Mouse (Mus musculus): ENCODE results near the gene Tmem101. TPM values are rescaled to one million over a fixed set of nuclear protein-coding genes. Genes with fewer than 3 reads are reported as not detected.
"Not testable (repeated sequence)": the region's sequence is repeated elsewhere in the genome, so short reads cannot be mapped to it uniquely, and the experiment has no call there.

Gene Tmem101
- polyA plus RNA-seq, 1 experiment from 2014 or later, result 35.9 TPM

DNA sequence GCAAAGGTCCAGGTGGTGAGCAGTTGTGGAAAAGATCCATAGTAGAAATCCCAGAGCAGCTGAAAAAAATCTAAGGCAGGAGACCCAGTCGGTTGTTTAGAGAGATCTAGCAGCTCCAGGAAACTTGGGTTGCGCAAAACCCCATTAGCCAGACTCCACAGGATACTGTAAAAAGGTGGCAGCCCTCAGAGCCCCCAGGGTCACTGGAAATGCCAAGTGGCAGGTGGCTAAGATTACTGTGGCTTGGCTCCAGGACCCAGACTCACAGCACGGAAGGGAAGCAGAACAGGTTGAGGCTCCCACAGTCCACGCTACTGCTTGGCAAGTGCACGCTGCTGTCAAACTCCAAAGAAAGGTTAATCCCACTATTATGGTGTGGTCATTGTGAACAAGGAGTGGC lies 3.6 kb upstream of the Tmem101 start:
- Histone ChIP-seq H3K27ac (ENCODE audit: low read depth, low read length) (no peak overlapping the region), H3K36me3 (ENCODE audit: control insufficient read depth, insufficient read depth, low read length) (peaks cover 10% of the 10 kb centered on the region), H3K4me2 (no peak overlapping the region), H3K4me3 (ENCODE audit: low read depth, low read length) (no peak overlapping the region), H3K9ac (ENCODE audit: low read length) (no peak overlapping the region), H3K9me3 (ENCODE audit: control insufficient read depth, low read length) (no peaks in the 10 kb centered on the region), H3K27me3 (ENCODE audit: control insufficient read depth, insufficient read depth, low read length) (no peaks in the 10 kb centered on the region), H3K4me1 (ENCODE audit: control insufficient read depth, insufficient read depth, low read length) (peaks cover 6% of the 10 kb centered on the region)
- ATAC-seq (ENCODE audit: low FRiP score) (no peak), DNase-seq (ENCODE audit: low spot score, missing footprints) (no peak)
- 83% methylated on average over 5 of the region's 5 CpGs for WGBS

DNA sequence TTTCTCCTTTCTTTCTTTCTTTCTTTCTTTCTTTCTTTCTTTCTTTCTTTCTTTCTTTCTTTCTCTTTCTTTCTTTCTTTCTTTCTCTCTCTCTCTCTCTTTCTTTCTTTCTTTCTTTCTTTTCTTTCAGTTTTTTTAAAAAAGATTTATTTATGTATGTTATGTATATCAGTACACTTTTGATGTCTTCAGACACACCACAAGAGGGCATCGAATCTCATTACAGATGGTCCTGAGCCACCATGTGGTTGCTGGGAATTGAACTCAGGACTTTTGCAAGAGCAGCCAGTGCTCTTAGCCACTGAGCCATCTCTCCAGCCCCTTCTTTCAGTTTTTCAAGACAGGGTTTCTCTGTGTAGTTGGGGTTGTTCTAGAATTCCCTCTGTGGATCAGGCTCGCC lies 1.8 kb upstream of the Tmem101 start:
- H3K27ac ChIP-seq (ENCODE audit: low read depth, low read length); H3K36me3 ChIP-seq (ENCODE audit: control insufficient read depth, insufficient read depth, low read length); H3K9ac ChIP-seq (ENCODE audit: low read length); ATAC-seq (ENCODE audit: low FRiP score); H3K27me3 ChIP-seq (ENCODE audit: control insufficient read depth, insufficient read depth, low read length); H3K4me3 ChIP-seq (ENCODE audit: low read depth, low read length); DNase-seq (ENCODE audit: low spot score, missing footprints); H3K4me1 ChIP-seq (ENCODE audit: control insufficient read depth, insufficient read depth, low read length); H3K9me3 ChIP-seq (ENCODE audit: control insufficient read depth, low read length); H3K4me2 ChIP-seq: not testable (repeated sequence)
- whole genome bisulfite sequencing, result 80% methylated on average over 2 of the region's 2 CpGs

DNA sequence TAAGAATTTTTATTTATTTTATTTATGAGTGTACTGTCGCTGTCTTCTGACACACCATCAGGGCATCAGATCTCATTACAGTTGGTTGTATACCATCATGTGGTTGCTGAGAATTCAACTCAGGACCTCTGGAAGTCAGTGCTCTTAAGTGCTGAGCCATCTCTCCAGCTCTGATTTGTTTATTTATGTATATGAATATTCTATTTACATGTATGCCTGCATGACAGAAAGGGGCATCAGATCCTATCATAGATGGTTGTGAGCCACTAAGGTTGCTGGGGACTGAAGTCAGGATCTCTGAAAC lies 534 bp upstream of the Tmem101 start:
- Histone ChIP-seq H3K4me3 (ENCODE audit: low read depth, low read length) (no peak overlapping the region), H3K27ac (ENCODE audit: low read depth, low read length) (no peak overlapping the region), H3K9me3 (ENCODE audit: control insufficient read depth, low read length) (no peaks in the 10 kb centered on the region), H3K4me1 (ENCODE audit: control insufficient read depth, insufficient read depth, low read length) (peaks cover 6% of the 10 kb centered on the region), H3K9ac (ENCODE audit: low read length) (no peak overlapping the region), H3K4me2 (no peak overlapping the region), H3K36me3 (ENCODE audit: control insufficient read depth, insufficient read depth, low read length) (peaks cover 5% of the 10 kb centered on the region), H3K27me3 (ENCODE audit: control insufficient read depth, insufficient read depth, low read length) (no peaks in the 10 kb centered on the region)
- ATAC-seq (ENCODE audit: low FRiP score) (peak; percentile 33; the same call in 1 of the 2 replicates), DNase-seq (ENCODE audit: low spot score, missing footprints) (no peak)
- WGBS, result 2% methylated on average over 1 of the region's 1 CpGs

DNA sequence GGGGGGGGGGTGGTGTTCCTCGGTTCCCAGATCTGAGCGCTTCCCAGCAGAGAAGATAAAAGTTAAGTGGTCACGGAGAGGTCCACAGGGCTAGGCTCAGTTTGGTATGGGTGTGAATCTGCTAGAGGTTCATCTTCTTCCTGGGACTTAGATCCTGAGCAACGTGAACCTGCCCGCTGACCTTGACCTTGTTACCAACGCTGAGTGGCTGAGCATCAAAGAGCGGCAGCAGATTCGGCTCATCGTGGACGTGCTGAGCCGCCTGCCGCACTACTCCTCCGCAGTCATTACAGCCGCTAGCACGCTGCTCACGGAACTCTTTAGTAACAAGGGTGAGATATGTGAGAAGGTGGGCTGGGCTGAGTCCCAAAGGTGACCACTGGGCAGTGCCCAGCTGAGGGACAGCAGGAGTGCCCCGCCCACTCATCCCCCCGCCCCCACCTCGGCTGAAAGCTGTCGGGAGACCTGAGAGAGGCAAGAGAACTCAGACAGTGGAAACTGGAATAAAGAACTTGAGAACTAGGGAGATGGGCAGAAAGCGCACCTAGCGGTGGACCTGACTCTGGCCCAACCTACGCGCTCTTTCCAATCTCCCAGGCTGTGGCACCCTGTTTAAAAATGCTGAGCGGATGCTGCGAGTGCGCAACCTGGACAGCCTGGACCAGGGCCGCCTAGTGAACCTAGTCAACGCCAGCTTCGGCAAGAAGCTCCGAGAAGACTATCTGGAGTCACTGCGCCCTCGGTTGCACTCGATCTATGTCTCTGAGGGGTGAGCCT lies 8.8 kb downstream of the Tmem101 start:
- H3K9me3 ChIP-seq (ENCODE audit: control insufficient read depth, low read length), result no peaks in the 10 kb centered on the region
- no peak overlapping the region for H3K4me3 ChIP-seq (ENCODE audit: low read depth, low read length)
- 14% methylated on average over 34 of the region's 34 CpGs for WGBS
- H3K27ac ChIP-seq (ENCODE audit: low read depth, low read length), result no peak overlapping the region
- H3K36me3 ChIP-seq (ENCODE audit: control insufficient read depth, insufficient read depth, low read length), result no peaks in the 10 kb centered on the region
- H3K9ac ChIP-seq (ENCODE audit: low read length), result no peak overlapping the region
- DNase-seq (ENCODE audit: low spot score, missing footprints), result peak; percentile 87
- 0 out of 2 replicates have a peak, but pooled peaks cover 9% of the 10 kb centered on the region for H3K4me1 ChIP-seq (ENCODE audit: control insufficient read depth, insufficient read depth, low read length)
- no peak overlapping the region for H3K4me2 ChIP-seq
- no peak for ATAC-seq (ENCODE audit: low FRiP score)
- H3K27me3 ChIP-seq (ENCODE audit: control insufficient read depth, insufficient read depth, low read length), result peaks cover 51% of the 10 kb centered on the region

DNA sequence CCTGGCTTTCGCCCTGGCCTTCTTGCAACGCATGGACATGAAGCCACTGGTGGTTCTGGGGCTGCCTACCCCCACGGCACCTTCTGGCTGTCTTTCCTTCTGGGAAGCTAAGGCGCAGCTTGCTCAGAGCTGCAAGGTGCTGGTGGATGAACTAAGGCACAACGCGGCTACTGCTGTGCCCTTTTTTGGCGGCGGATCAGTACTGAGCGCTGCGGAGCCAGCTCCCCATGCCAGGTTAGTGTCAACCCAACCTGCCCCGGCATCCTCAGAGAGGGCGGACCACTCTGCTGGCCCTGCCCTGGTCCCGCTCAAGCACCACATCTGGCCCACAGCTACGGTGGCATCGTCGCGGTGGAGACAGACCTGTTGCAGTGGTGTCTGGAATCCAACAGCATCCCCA lies 9.7 kb downstream of the Tmem101 start:
- Histone ChIP-seq H3K4me2 (no peak overlapping the region), H3K4me1 (ENCODE audit: control insufficient read depth, insufficient read depth, low read length) (0 out of 2 replicates have a peak, but pooled peaks cover 9% of the 10 kb centered on the region), H3K27me3 (ENCODE audit: control insufficient read depth, insufficient read depth, low read length) (peaks cover 51% of the 10 kb centered on the region), H3K27ac (ENCODE audit: low read depth, low read length) (no peak overlapping the region), H3K9me3 (ENCODE audit: control insufficient read depth, low read length) (no peaks in the 10 kb centered on the region), H3K9ac (ENCODE audit: low read length) (no peak overlapping the region), H3K4me3 (ENCODE audit: low read depth, low read length) (no peak overlapping the region), H3K36me3 (ENCODE audit: control insufficient read depth, insufficient read depth, low read length) (no peaks in the 10 kb centered on the region)
- no peak for ATAC-seq (ENCODE audit: low FRiP score)
- peak; percentile 86 for DNase-seq (ENCODE audit: low spot score, missing footprints)
- 8% methylated on average over 17 of the region's 17 CpGs for WGBS

DNA sequence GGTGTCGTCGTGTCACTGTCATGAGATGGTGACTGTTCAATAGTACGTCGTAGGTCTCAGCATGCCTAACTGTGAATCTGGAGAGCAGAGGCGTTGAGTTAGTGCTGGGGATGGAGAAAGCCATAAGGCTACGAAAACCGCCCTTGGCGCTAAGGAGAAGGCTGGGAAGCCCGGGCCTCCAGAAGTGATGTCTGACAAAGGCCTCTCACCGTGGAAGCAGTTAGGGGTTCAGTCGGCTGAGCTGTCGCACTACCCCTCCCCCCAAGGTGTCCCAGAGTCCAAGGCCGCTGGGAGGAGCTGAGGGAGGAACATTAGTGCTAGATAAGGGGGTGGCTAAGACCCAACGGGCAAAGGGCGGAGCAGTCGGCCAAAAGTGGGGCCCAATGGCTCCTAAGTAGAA lies 10.2 kb downstream of the Tmem101 start:
- H3K27ac ChIP-seq (ENCODE audit: low read depth, low read length), result no peak overlapping the region
- no peaks in the 10 kb centered on the region for H3K9me3 ChIP-seq (ENCODE audit: control insufficient read depth, low read length)
- 0 out of 2 replicates have a peak, but pooled peaks cover 9% of the 10 kb centered on the region for H3K4me1 ChIP-seq (ENCODE audit: control insufficient read depth, insufficient read depth, low read length)
- H3K36me3 ChIP-seq (ENCODE audit: control insufficient read depth, insufficient read depth, low read length), result no peaks in the 10 kb centered on the region
- H3K4me3 ChIP-seq (ENCODE audit: low read depth, low read length), result peak overlapping the region; percentile 18
- peak; percentile 94 for DNase-seq (ENCODE audit: low spot score, missing footprints)
- ATAC-seq (ENCODE audit: low FRiP score), result no peak
- peaks cover 51% of the 10 kb centered on the region for H3K27me3 ChIP-seq (ENCODE audit: control insufficient read depth, insufficient read depth, low read length)
- no peak overlapping the region for H3K9ac ChIP-seq (ENCODE audit: low read length)
- no peak overlapping the region for H3K4me2 ChIP-seq
- 4% methylated on average over 16 of the region's 16 CpGs for WGBS

DNA sequence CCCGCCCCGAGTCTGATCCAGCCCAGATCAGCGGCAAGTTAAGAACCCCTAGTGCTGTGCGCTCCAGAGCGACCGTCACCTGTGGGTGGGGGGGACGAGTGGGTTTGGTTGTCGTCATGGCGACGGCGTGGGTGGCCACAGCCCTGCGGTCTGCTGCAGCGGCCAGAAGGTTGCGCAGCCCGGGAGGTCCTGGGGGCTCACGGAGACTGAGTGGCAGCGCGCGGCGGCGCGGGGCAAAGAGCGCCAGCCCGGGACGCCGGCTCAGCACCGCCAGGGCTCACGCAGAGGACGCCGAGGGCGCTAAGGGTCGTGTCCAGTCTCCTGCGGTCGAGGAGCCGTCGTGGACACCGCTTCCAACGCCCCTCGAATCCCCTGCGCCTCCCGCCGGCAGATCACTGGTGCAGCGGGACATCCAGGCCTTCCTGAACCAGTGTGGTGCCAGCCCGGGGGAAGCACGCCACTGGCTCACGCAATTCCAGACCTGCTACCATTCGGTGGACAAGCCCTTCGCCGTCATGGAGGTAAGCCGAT lies 10.7 kb downstream of the Tmem101 start, which contains the start of gene Nags:
Nags (plus strand) TSS at position 43 of the 531 bp plus-strand sequence.
- H3K4me1 ChIP-seq (ENCODE audit: control insufficient read depth, insufficient read depth, low read length), result 0 out of 2 replicates have a peak, but pooled peaks cover 9% of the 10 kb centered on the region
- H3K4me3 ChIP-seq (ENCODE audit: low read depth, low read length), result peak within 1 kb of the TSS; percentile 18
- ATAC-seq (ENCODE audit: low FRiP score) (0 out of 2 replicates have a peak, but pooled peaks have one; percentile 9), DNase-seq (ENCODE audit: low spot score, missing footprints) (peak; percentile 94)
- no peak within 1 kb of the TSS for H3K9ac ChIP-seq (ENCODE audit: low read length)
- WGBS, result under 1% methylated on average over 50 of the region's 50 CpGs
- no peak within 1 kb of the TSS for H3K27ac ChIP-seq (ENCODE audit: low read depth, low read length)
- no peaks in the 10 kb centered on the region for H3K9me3 ChIP-seq (ENCODE audit: control insufficient read depth, low read length)
- H3K36me3 ChIP-seq (ENCODE audit: control insufficient read depth, insufficient read depth, low read length), result no peaks in the 10 kb centered on the region
- H3K4me2 ChIP-seq, result peak within 1 kb of the TSS; percentile 39
- peaks cover 51% of the 10 kb centered on the region for H3K27me3 ChIP-seq (ENCODE audit: control insufficient read depth, insufficient read depth, low read length)

DNA sequence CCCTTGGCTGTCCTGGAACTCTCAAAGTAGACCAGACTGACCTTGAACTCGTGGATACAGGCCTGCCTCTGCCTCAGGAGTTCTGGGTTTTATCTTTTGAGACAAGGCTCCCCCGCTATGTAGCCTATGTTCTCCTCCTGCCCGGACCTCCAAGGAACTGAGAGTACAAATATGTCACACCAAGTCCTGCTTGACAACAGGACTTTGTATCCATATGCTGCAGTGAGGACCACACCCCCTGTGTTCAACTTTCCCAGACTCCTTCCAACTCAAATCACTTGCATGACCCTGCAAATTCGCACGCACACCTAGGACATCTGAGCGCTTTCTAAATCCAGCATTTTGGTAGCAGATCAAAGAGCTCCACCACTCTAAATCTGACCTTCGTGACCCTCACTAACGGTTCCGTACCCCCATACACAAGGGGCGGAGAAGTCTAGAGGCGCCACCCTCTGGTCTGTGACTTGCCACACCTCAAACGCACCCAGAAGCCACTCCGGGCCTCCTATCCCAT lies 11.2 kb downstream of the Tmem101 start:
- Histone ChIP-seq H3K4me3 (ENCODE audit: low read depth, low read length) (peak overlapping the region; percentile 18; the same call in 1 of the 2 replicates), H3K4me2 (peak overlapping the region; percentile 39; the same call in 1 of the 2 replicates), H3K9me3 (ENCODE audit: control insufficient read depth, low read length) (no peaks in the 10 kb centered on the region), H3K36me3 (ENCODE audit: control insufficient read depth, insufficient read depth, low read length) (no peaks in the 10 kb centered on the region), H3K27me3 (ENCODE audit: control insufficient read depth, insufficient read depth, low read length) (peaks cover 51% of the 10 kb centered on the region), H3K4me1 (ENCODE audit: control insufficient read depth, insufficient read depth, low read length) (0 out of 2 replicates have a peak, but pooled peaks cover 9% of the 10 kb centered on the region), H3K27ac (ENCODE audit: low read depth, low read length) (no peak overlapping the region), H3K9ac (ENCODE audit: low read length) (no peak overlapping the region)
- DNase-seq (ENCODE audit: low spot score, missing footprints), result no peak
- ATAC-seq (ENCODE audit: low FRiP score), result 0 out of 2 replicates have a peak, but pooled peaks have one; percentile 9
- WGBS, result 25% methylated on average over 13 of the region's 13 CpGs

DNA sequence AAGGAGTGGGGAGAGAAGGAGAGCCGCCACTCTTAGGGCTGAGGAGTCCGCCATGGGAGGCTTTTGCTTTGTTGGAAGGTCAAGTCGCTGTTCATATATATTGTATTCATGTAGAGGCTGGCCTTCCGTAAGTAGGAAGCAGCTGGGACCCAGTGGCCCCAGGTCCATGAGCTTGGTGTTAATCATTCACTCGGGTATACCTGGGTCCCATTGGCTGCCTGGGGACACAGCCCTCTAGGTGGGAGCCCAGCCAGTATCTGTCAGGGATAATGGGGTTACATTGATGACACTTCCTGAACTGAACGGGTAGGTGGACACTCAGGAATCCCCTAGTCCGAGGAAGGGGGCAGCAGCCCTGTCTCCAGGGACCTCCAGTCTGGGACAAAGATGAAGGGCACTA lies 13.8 kb downstream of the Tmem101 start:
- Histone ChIP-seq H3K4me3 (ENCODE audit: low read depth, low read length) (no peak overlapping the region), H3K27me3 (ENCODE audit: control insufficient read depth, insufficient read depth, low read length) (peaks cover 34% of the 10 kb centered on the region), H3K9ac (ENCODE audit: low read length) (no peak overlapping the region), H3K36me3 (ENCODE audit: control insufficient read depth, insufficient read depth, low read length) (no peaks in the 10 kb centered on the region), H3K4me2 (no peak overlapping the region), H3K27ac (ENCODE audit: low read depth, low read length) (no peak overlapping the region), H3K9me3 (ENCODE audit: control insufficient read depth, low read length) (no peaks in the 10 kb centered on the region), H3K4me1 (ENCODE audit: control insufficient read depth, insufficient read depth, low read length) (0 out of 2 replicates have a peak, but pooled peaks cover 9% of the 10 kb centered on the region)
- DNase-seq (ENCODE audit: low spot score, missing footprints) (no peak), ATAC-seq (ENCODE audit: low FRiP score) (no peak)
- WGBS, result 73% methylated on average over 7 of the region's 7 CpGs
